Mouse (Mus musculus) spleen, postnatal 14 days (tissue): ENCODE measurements around the gene Lrrc39.
"Not testable (repeated sequence)": the region's sequence is repeated elsewhere in the genome, so short reads cannot be mapped to it uniquely, and the experiment has no call there.

Experiments used
- DNase-seq, 2 experiments: peaks; one replicate each; pipeline ENCODE4 v3.0.0; 2021 to 2022; ENCODE audit warnings: low spot score in 2 of 2

Gene Lrrc39

GRCm38 (mm10) chr3:116562408-116563094 is at the start of gene Lrrc39:
Gene Lrrc39, plus strand, starts transcription at chr3:116562973.
- no peak for DNase-seq

GRCm38 (mm10) chr3:116520141-116520761 is 42.5 kb upstream of the Lrrc39 start:
- DNase-seq: no peak

- no peak for DNase-seq
Measured at GRCm38 (mm10) chr3:116529741-116530140, 33.0 kb upstream of the Lrrc39 start.

- no peak for DNase-seq
Measured at GRCm38 (mm10) chr3:116530826-116531225, 31.9 kb upstream of the Lrrc39 start.

GRCm38 (mm10) chr3:116536428-116537199 is 26.2 kb upstream of the Lrrc39 start:
- peak in 1 of 2 experiments; percentile 10 for DNase-seq

GRCm38 (mm10) chr3:116537200-116537573 is 25.6 kb upstream of the Lrrc39 start:
- no peak for DNase-seq

GRCm38 (mm10) chr3:116542070-116542469 is 20.7 kb upstream of the Lrrc39 start:
- no peak for DNase-seq

- DNase-seq: no peak
Measured at GRCm38 (mm10) chr3:116542532-116542931, 20.2 kb upstream of the Lrrc39 start.

- DNase-seq: no peak
Measured at GRCm38 (mm10) chr3:116547430-116547829, 15.3 kb upstream of the Lrrc39 start.

GRCm38 (mm10) chr3:116551362-116551761 is 11.4 kb upstream of the Lrrc39 start:
- DNase-seq: no peak

- not testable (repeated sequence) for DNase-seq
Measured at GRCm38 (mm10) chr3:116561315-116561714, 1.5 kb upstream of the Lrrc39 start.

GRCm38 (mm10) chr3:116563095-116563492 is 321 bp downstream of the Lrrc39 start:
- no peak for DNase-seq

GRCm38 (mm10) chr3:116570628-116571027 is 7.9 kb downstream of the Lrrc39 start:
- no peak for DNase-seq

- no peak for DNase-seq
Measured at GRCm38 (mm10) chr3:116577286-116577685, 14.5 kb downstream of the Lrrc39 start.

GRCm38 (mm10) chr3:116582201-116582600 is 19.4 kb downstream of the Lrrc39 start:
- no peak for DNase-seq

GRCm38 (mm10) chr3:116594076-116594727 is 31.4 kb downstream of the Lrrc39 start:
- peak in 1 of 2 experiments; percentile 11 for DNase-seq

- DNase-seq: peak; percentile 96 to 97
Measured at GRCm38 (mm10) chr3:116594728-116595602, 32.2 kb downstream of the Lrrc39 start, which contains the start of gene Sass6. Gene Sass6, plus strand, starts transcription at chr3:116594982.

GRCm38 (mm10) chr3:116595603-116595991 is 32.8 kb downstream of the Lrrc39 start:
- DNase-seq: no peak

- DNase-seq: no peak
Measured at GRCm38 (mm10) chr3:116599705-116600104, 36.9 kb downstream of the Lrrc39 start.

- DNase-seq: no peak
Measured at GRCm38 (mm10) chr3:116601005-116601404, 38.2 kb downstream of the Lrrc39 start.

GRCm38 (mm10) chr3:116601781-116602180 is 39.0 kb downstream of the Lrrc39 start:
- no peak for DNase-seq
